Mouse (Mus musculus): Measurements from ENCODE around the gene Flywch2. TPM values are rescaled to one million over a fixed set of nuclear protein-coding genes. Genes with fewer than 3 reads are reported as not detected.

Gene Flywch2
- polyA plus RNA-seq, 1 experiment from 2014 or later: 47.5 TPM

DNA sequence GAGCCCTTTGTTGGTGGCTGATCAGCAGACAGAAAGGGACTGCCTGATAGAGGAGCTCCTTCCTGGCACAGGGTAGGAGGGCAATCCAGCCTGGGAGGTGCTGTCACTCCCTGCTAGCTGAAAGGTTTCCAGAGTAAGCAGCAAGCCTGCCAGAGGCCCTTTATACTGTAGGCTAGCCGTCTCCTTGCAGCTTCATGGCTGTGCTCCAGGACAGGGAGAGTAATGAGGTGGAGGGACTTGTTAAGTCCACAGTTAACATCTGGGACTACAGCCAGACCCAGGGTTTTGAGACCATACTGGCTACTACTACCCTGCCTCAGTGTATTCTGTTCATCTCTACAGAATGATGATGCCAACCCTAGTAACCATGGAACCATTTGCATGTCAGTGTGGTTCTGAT lies 51.5 kb downstream of the Flywch2 start:
- no peaks in the 10 kb centered on the region for H3K27me3 ChIP-seq (replicated peaks)
- no peaks in the 10 kb centered on the region for H3K9me3 ChIP-seq
- 81% methylated on average over 1 of the region's 1 CpGs for WGBS

DNA sequence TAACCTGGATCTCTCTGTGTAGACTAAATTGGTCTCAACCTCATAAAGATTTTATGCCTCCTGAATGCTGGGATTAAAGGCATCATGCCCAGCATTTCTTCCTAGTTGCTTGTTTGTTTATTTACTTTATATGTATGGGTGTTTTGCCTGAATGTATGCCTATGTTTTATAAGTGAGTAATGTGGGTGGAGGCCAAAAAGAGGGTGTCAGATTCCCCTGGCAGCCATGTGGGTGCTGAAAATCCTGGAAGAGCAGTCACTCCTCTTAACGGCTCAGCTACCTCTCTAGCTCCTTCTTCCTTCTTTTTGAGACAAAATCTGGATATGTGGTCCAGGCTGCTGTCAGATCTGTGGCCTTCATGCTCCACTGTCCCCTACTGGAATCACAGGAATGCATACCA lies 55.4 kb downstream of the Flywch2 start:
- ATAC-seq (ENCODE audit: low FRiP score, low read depth): no peak
- H3K27ac ChIP-seq: no peak overlapping the region
- H3K4me3 ChIP-seq: no peak overlapping the region
- peaks cover 8% of the 10 kb centered on the region for H3K36me3 ChIP-seq
- peaks cover 4% of the 10 kb centered on the region; the same call in 1 of the 2 replicates for H3K4me1 ChIP-seq
- no peaks in the 10 kb centered on the region for H3K27me3 ChIP-seq (replicated peaks)
- H3K9me3 ChIP-seq: no peaks in the 10 kb centered on the region
- WGBS: 79% methylated on average over 1 of the region's 1 CpGs
- no peak overlapping the region for H3K9ac ChIP-seq
- no peak overlapping the region for H3K4me2 ChIP-seq (replicated peaks)

More for the DNA sequence above, 51.5 kb downstream of the Flywch2 start:
- peaks cover 30% of the 10 kb centered on the region for H3K36me3 ChIP-seq
- no peak overlapping the region for H3K9ac ChIP-seq
- no peak overlapping the region for H3K4me2 ChIP-seq (replicated peaks)
- H3K27ac ChIP-seq: no peak overlapping the region
- H3K4me3 ChIP-seq: no peak overlapping the region
- peaks cover 8% of the 10 kb centered on the region for H3K4me1 ChIP-seq
- ATAC-seq (ENCODE audit: low FRiP score, low read depth): no peak

Small RNAs within 50 kb of the gene (microRNA-seq; reads per million reads assigned to microRNA genes)
- gene Mir5125: 2.4 reads per million, percentile 4 among the genes with 10 or more reads in this experiment

Other genes starting within 250 kb of the Flywch2 start
- gene Zfp213, start 221.8 kb downstream of the Flywch2 start, polyA plus RNA-seq (2016; fragmentation: Nextera tagmentation; extraction: Ambion mirVana): 21.3 and 22.6 TPM in 2 replicates
- 23.8 and 26.6 TPM in 2 replicates for gene Zfp13, start 186.6 kb downstream of the Flywch2 start, polyA plus RNA-seq (2016; fragmentation: Nextera tagmentation; extraction: Ambion mirVana)
- gene Zscan10, start 185.2 kb downstream of the Flywch2 start, polyA plus RNA-seq (2016; fragmentation: Nextera tagmentation; extraction: Ambion mirVana): 0.32 TPM in 1 of 2 replicates, not detected in the other
- gene Mmp25, start 140.8 kb downstream of the Flywch2 start, polyA plus RNA-seq (2016; fragmentation: Nextera tagmentation; extraction: Ambion mirVana): 1.6 TPM in 2 replicates
- gene Bicdl2, start 125.6 kb downstream of the Flywch2 start, polyA plus RNA-seq (2016; fragmentation: Nextera tagmentation; extraction: Ambion mirVana): 0.42 and 0.80 TPM in 2 replicates
- gene Hcfc1r1, start 112.5 kb downstream of the Flywch2 start, polyA plus RNA-seq (2016; fragmentation: Nextera tagmentation; extraction: Ambion mirVana): 69.2 and 74.4 TPM in 2 replicates
- 54.0 and 57.6 TPM in 2 replicates for gene Thoc6, start 112.2 kb downstream of the Flywch2 start, polyA plus RNA-seq (2016; fragmentation: Nextera tagmentation; extraction: Ambion mirVana)
- 3.1 and 3.9 TPM in 2 replicates for gene Tnfrsf12a, start 108.6 kb downstream of the Flywch2 start, polyA plus RNA-seq (2016; fragmentation: Nextera tagmentation; extraction: Ambion mirVana)
- 2.7 and 3.6 TPM in 2 replicates for gene Cldn6, start 106.8 kb downstream of the Flywch2 start, polyA plus RNA-seq (2016; fragmentation: Nextera tagmentation; extraction: Ambion mirVana)
- gene Cldn9, start 102.1 kb downstream of the Flywch2 start, polyA plus RNA-seq (2016; fragmentation: Nextera tagmentation; extraction: Ambion mirVana): 0.74 and 1.9 TPM in 2 replicates
- gene 1520401A03Rik, start 63.3 kb downstream of the Flywch2 start, polyA plus RNA-seq (2016; fragmentation: Nextera tagmentation; extraction: Ambion mirVana): 0.79 and 1.1 TPM in 2 replicates
- 32.7 and 34.1 TPM in 2 replicates for gene Pkmyt1, start 59.7 kb downstream of the Flywch2 start, polyA plus RNA-seq (2016; fragmentation: Nextera tagmentation; extraction: Ambion mirVana)
- 41.7 and 41.8 TPM in 2 replicates for gene Paqr4, start 45.2 kb downstream of the Flywch2 start, polyA plus RNA-seq (2016; fragmentation: Nextera tagmentation; extraction: Ambion mirVana)
- gene Kremen2, start 40.2 kb downstream of the Flywch2 start, polyA plus RNA-seq (2016; fragmentation: Nextera tagmentation; extraction: Ambion mirVana): 5.8 and 6.1 TPM in 2 replicates
- 234 and 241 TPM in 2 replicates for gene Flywch1, start 14.5 kb downstream of the Flywch2 start, polyA plus RNA-seq (2016; fragmentation: Nextera tagmentation; extraction: Ambion mirVana)
- gene Srrm2, start 4.5 kb upstream of the Flywch2 start, polyA plus RNA-seq (2016; fragmentation: Nextera tagmentation; extraction: Ambion mirVana): 617 and 693 TPM in 2 replicates
- 1,078 and 1,213 TPM in 2 replicates for gene Elob, start 43.1 kb upstream of the Flywch2 start, polyA plus RNA-seq (2016; fragmentation: Nextera tagmentation; extraction: Ambion mirVana)
- not detected in 2 replicates for gene Prss33, start 50.0 kb upstream of the Flywch2 start, polyA plus RNA-seq (2016; fragmentation: Nextera tagmentation; extraction: Ambion mirVana)
- gene Prss32, start 57.8 kb upstream of the Flywch2 start, polyA plus RNA-seq (2016; fragmentation: Nextera tagmentation; extraction: Ambion mirVana): not detected in 2 replicates
- gene Prss41, start 58.1 kb upstream of the Flywch2 start, polyA plus RNA-seq (2016; fragmentation: Nextera tagmentation; extraction: Ambion mirVana): 1.2 and 1.7 TPM in 2 replicates
- not detected in 2 replicates for gene Prss21, start 82.0 kb upstream of the Flywch2 start, polyA plus RNA-seq (2016; fragmentation: Nextera tagmentation; extraction: Ambion mirVana)
- gene Dcpp1, start 94.8 kb upstream of the Flywch2 start, polyA plus RNA-seq (2016; fragmentation: Nextera tagmentation; extraction: Ambion mirVana): not detected in 2 replicates
- not detected in 2 replicates for gene Dcpp2, start 94.8 kb upstream of the Flywch2 start, polyA plus RNA-seq (2016; fragmentation: Nextera tagmentation; extraction: Ambion mirVana)
- not detected in 2 replicates for gene Dcpp3, start 131.4 kb upstream of the Flywch2 start, polyA plus RNA-seq (2016; fragmentation: Nextera tagmentation; extraction: Ambion mirVana)
- not detected in 2 replicates for gene Sbp, start 155.6 kb upstream of the Flywch2 start, polyA plus RNA-seq (2016; fragmentation: Nextera tagmentation; extraction: Ambion mirVana)
- gene Sbpl, start 169.2 kb upstream of the Flywch2 start, polyA plus RNA-seq (2016; fragmentation: Nextera tagmentation; extraction: Ambion mirVana): not detected in 2 replicates
- gene Prss30, start 194.5 kb upstream of the Flywch2 start, polyA plus RNA-seq (2016; fragmentation: Nextera tagmentation; extraction: Ambion mirVana): not detected in 2 replicates
- 0.24 TPM in 1 of 2 replicates, not detected in the other for gene Prss22, start 212.0 kb upstream of the Flywch2 start, polyA plus RNA-seq (2016; fragmentation: Nextera tagmentation; extraction: Ambion mirVana)

All from neural tube, embryonic 12.5 days (tissue).